Mouse (Mus musculus): ENCODE measurements around the gene Rad51d.

DNA sequence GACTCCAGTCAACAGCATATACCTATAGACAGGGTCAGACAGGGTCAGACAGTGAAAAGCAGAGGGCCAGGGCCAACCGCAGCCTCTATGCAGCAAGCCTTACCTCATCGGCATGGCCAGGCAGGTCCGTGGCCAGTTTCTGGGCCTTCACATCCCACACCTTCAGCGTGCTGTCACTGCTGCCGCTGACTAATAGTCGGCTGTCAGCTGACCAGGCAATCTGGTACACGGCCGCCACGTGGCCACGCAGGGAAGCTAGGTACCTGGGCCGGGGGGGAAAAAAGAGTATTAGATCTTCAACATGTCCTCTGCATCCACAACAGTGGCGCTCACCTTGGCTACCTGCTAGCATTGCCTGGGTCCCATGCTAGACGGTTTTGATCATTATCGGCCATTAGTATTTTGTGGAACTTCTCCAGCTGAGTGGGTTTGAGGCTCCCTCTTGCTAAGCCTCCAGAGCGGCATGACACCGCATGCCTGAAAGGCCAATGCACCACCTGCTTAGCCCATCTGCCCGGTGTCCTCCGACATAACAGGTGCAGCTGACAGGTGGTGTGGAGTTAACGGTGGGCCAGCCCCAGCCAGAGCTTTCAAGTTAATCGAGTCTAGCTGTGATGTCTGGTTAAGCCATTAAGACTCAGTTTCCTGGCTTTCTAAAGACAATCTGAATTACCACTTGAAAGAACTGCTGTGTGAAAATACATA, 11.3 kb upstream of the Rad51d start:
- TF ChIP-seq CTCF (IDR thresholded peaks at IDR 0.05; ENCODE audit: extremely low read depth, insufficient read length, insufficient replicate concordance, low read depth, low read length) (no peak), POLR2A (IDR thresholded peaks at IDR 0.05; ENCODE audit: low read depth, low read length) (no peak)
